Mouse (Mus musculus): ENCODE results near the gene Batf2.

- TF ChIP-seq GATA1 (IDR thresholded peaks at IDR 0.05; ENCODE audit: low read length) (no peak), TAL1 (IDR thresholded peaks at IDR 0.05; ENCODE audit: low read length) (no peak)
Measured at GRCm38 (mm10) chr19:6216046-6216705, 75.4 kb downstream of the Batf2 start.
